Mouse (Mus musculus): ENCODE results near the gene Adam20. TPM values are rescaled to one million over a fixed set of nuclear protein-coding genes. Genes with fewer than 3 reads are reported as not detected.
"Not testable (repeated sequence)": the region's sequence is repeated elsewhere in the genome, so short reads cannot be mapped to it uniquely, and the experiment has no call there.

Adam20 gene
- not detected in 2 replicates for polyA plus RNA-seq (2014; fragmentation: Nextera tagmentation; extraction: Ambion mirVana)

DNA sequence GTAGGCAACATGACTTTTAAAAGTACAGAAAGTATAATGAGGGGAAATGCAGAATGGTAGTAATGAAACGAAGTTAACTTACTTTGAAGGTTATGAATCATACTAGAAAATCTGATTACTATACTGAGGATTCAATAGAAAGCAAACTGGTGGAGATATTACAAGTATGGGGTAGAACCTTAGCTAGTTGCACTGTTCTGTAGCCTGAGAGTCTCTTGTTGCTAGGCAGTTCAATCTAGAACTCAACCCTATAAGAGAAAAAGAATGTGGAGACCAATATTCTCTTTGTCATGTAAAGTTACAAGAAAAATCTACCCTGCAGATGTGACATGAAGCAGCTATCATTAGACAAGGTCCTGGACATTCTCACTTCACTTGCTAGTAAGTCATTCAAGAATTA is at the start of gene Adam20:
TSS of gene Adam20 (plus strand) at position 301 of the 400 bp plus-strand sequence.
- not testable (repeated sequence) for H3K9ac ChIP-seq (ENCODE audit: low read depth, low read length); H3K27ac ChIP-seq (ENCODE audit: low read depth, low read length); H3K36me3 ChIP-seq (ENCODE audit: control insufficient read depth, insufficient read depth, low read length); H3K4me3 ChIP-seq (ENCODE audit: low read length); H3K4me2 ChIP-seq (replicated peaks; ENCODE audit: low read depth, low read length); H3K9me3 ChIP-seq (ENCODE audit: control insufficient read depth, low read length); ATAC-seq (ENCODE audit: low FRiP score, low TSS enrichment); H3K27me3 ChIP-seq (ENCODE audit: control insufficient read depth, insufficient read depth, low read length); H3K4me1 ChIP-seq (ENCODE audit: control insufficient read depth, insufficient read depth, low read length)
- 81% methylated on average over 1 of the region's 1 CpGs for WGBS

GRCm38 (mm10) chr8:40751908-40752307 is 41.2 kb upstream of the Adam20 start, which contains the start of gene Adam25:
Gene Adam25 (plus strand): TSS chr8:40752208.
- H3K4me3 ChIP-seq (ENCODE audit: low read length); H3K4me1 ChIP-seq (ENCODE audit: control insufficient read depth, insufficient read depth, low read length); H3K36me3 ChIP-seq (ENCODE audit: control insufficient read depth, insufficient read depth, low read length); H3K27ac ChIP-seq (ENCODE audit: low read depth, low read length); H3K27me3 ChIP-seq (ENCODE audit: control insufficient read depth, insufficient read depth, low read length); ATAC-seq (ENCODE audit: low FRiP score, low TSS enrichment); H3K4me2 ChIP-seq (replicated peaks; ENCODE audit: low read depth, low read length); H3K9ac ChIP-seq (ENCODE audit: low read depth, low read length); H3K9me3 ChIP-seq (ENCODE audit: control insufficient read depth, low read length): not testable (repeated sequence)
- WGBS: 66% methylated on average over 1 of the region's 1 CpGs

DNA sequence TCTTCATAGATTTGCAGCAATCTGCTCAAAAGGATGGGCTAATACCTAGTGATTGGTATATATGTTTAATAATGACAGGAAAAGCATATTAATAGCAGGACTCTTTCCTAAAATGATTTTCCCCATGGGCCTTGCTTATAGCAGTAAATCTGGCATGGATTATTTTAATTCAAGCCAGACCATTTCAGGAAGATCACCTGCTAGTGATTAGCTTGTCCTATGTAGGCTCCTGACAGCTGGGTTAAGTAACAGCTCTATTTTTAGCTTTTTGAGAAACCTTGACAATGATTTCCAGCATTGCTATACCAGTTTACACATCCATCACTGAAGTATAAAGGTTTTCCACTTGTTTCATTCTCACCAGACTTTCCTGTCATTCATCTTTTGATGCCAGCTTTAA is 9.8 kb upstream of the Adam20 start:
- Histone ChIP-seq H3K27ac (ENCODE audit: low read depth, low read length) (no peak overlapping the region), H3K4me2 (replicated peaks; ENCODE audit: low read depth, low read length) (no peak overlapping the region), H3K9me3 (ENCODE audit: control insufficient read depth, low read length) (no peaks in the 10 kb centered on the region), H3K36me3 (ENCODE audit: control insufficient read depth, insufficient read depth, low read length) (no peaks in the 10 kb centered on the region), H3K4me1 (ENCODE audit: control insufficient read depth, insufficient read depth, low read length) (no peaks in the 10 kb centered on the region), H3K4me3 (ENCODE audit: low read length) (no peak overlapping the region), H3K27me3 (ENCODE audit: control insufficient read depth, insufficient read depth, low read length) (no peaks in the 10 kb centered on the region), H3K9ac (ENCODE audit: low read depth, low read length) (no peak overlapping the region)
- no peak for ATAC-seq (ENCODE audit: low FRiP score, low TSS enrichment)

DNA sequence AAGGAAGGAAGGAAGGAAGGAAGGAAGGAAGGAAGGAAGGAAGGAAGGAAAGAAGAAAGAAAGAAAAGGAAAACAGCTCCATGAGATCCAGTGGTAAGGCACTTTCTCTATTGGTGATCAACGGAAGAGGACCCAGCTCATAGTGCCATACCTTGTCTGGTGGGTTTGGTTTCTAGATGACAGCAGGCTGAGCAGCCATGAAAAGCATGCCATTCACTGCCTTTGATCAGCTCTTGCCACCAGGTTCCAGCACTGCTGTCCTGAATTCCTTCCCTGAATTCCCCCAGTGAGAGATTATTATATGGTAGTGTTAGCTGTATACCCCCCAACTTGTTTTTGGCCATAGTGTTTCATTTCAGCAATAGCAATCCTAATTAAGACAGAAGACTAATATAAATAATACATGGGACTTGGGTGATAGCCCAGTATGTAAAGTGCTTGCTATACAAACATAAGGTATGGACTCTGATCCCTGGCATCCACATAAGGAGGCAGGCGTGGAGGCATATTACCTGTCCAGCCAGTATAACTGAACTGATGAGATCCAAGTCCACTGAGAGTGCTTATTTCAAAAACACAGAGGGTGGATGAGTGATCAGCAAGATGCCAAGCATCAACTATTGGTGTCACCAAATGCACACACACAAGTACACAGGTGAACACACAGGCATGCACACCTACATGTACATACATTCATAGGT is 10.5 kb downstream of the Adam20 start:
- 85% methylated on average over 2 of the region's 2 CpGs for WGBS
- no peak overlapping the region for H3K4me3 ChIP-seq (ENCODE audit: low read length)
- no peaks in the 10 kb centered on the region for H3K4me1 ChIP-seq (ENCODE audit: control insufficient read depth, insufficient read depth, low read length)
- no peak overlapping the region for H3K27ac ChIP-seq (ENCODE audit: low read depth, low read length)
- H3K27me3 ChIP-seq (ENCODE audit: control insufficient read depth, insufficient read depth, low read length): no peaks in the 10 kb centered on the region
- H3K36me3 ChIP-seq (ENCODE audit: control insufficient read depth, insufficient read depth, low read length): no peaks in the 10 kb centered on the region
- ATAC-seq (ENCODE audit: low FRiP score, low TSS enrichment): no peak
- no peaks in the 10 kb centered on the region for H3K9me3 ChIP-seq (ENCODE audit: control insufficient read depth, low read length)
- H3K9ac ChIP-seq (ENCODE audit: low read depth, low read length): no peak overlapping the region
- H3K4me2 ChIP-seq (replicated peaks; ENCODE audit: low read depth, low read length): no peak overlapping the region

Other genes with a start within 250 kb of the Adam20 start
- not detected in 2 replicates for gene Adam24, start 118.2 kb upstream of the Adam20 start, polyA plus RNA-seq (2014; fragmentation: Nextera tagmentation; extraction: Ambion mirVana)
- not detected in 2 replicates for gene Adam25, start 41.1 kb upstream of the Adam20 start, polyA plus RNA-seq (2014; fragmentation: Nextera tagmentation; extraction: Ambion mirVana)
- not detected in 2 replicates for gene Adam39, start 29.7 kb downstream of the Adam20 start, polyA plus RNA-seq (2014; fragmentation: Nextera tagmentation; extraction: Ambion mirVana)